Mouse (Mus musculus): ENCODE measurements around the gene Astn2.

GRCm38 (mm10) chr4:65710623-65711022, 693.8 kb downstream of the Astn2 start:
- TF ChIP-seq CTCF (IDR thresholded peaks at IDR 0.05) (no peak), EP300 (IDR thresholded peaks at IDR 0.05) (no peak)
